Mouse (Mus musculus): ENCODE measurements around the gene Spata18.

GRCm38 (mm10) chr5:73694254-73695015 is 43.3 kb downstream of the Spata18 start:
- TF ChIP-seq GATA1 (IDR thresholded peaks at IDR 0.05; ENCODE audit: borderline replicate concordance, low read length) (no peak), FLI1 (IDR thresholded peaks at IDR 0.05; ENCODE audit: low read length) (no peak)
